Mouse (Mus musculus): ENCODE measurements around the gene Slc29a4.

The Slc29a4 gene

GRCm38 (mm10) chr5:142739941-142740340, 47.6 kb downstream of the Slc29a4 start:
- DNase-seq (ENCODE audit: low spot score in 2 of 2): no peak

- no peak for DNase-seq (ENCODE audit: low spot score in 2 of 2)
Measured at GRCm38 (mm10) chr5:142747026-142747629, 54.8 kb downstream of the Slc29a4 start.

DNA sequence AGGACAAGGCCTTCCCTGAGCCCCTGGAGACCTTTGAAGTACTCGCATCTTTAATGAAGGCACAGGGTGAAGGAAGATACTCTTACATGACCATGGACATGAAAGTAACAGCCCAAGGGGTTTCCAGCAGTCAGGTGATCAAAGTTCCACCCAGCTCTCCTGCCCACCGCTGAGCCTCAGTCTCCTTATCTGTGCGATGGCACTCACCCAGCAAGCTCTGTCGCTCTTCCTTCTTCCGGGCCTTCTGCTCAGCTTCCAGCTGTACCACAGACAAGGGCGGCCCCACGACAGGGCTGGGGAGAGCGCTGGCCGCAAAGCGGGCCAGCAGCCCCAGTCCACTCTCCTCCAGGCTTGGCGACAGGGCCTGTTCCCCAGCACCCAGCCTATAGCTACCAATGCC, 57.9 kb downstream of the Slc29a4 start:
- no peak for DNase-seq (ENCODE audit: low spot score in 2 of 2)

GRCm38 (mm10) chr5:142752241-142752640, 59.9 kb downstream of the Slc29a4 start:
- DNase-seq (ENCODE audit: low spot score in 2 of 2): no peak

- DNase-seq (ENCODE audit: low spot score in 2 of 2): no peak
Measured at GRCm38 (mm10) chr5:142759786-142760185, 67.5 kb downstream of the Slc29a4 start.

DNA sequence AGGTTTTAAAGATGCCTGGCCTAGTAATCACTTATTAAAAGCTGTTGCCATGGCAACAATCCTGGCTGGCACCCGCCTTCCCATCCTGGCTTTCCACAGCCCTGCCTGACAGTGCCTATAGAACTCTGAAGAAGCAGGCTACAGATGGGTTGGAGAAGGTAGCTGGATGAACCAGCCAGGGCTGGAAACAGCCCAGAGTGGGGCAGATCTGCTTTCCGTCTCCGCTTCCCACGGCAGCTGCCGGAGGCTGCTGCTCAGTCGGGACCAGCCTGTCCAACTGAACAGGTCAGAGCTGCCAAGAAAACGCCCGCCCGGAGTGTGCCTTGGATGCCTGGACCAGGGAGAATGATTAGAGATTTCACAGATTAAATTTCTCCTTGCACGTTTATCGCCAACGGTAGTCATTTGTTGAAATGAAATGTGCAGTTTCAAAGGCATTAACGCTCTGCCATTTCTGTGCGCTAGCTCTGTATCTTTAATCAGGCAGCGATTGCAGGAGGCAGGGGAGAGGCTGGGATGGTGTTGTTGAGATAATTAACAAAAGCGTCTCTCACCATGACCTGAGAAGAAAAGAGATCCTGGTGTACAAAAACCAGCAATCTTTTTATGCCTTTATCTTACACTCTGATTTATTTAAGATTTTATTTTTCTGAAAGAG, 69.1 kb downstream of the Slc29a4 start:
- no peak for DNase-seq (ENCODE audit: low spot score in 2 of 2)

DNA sequence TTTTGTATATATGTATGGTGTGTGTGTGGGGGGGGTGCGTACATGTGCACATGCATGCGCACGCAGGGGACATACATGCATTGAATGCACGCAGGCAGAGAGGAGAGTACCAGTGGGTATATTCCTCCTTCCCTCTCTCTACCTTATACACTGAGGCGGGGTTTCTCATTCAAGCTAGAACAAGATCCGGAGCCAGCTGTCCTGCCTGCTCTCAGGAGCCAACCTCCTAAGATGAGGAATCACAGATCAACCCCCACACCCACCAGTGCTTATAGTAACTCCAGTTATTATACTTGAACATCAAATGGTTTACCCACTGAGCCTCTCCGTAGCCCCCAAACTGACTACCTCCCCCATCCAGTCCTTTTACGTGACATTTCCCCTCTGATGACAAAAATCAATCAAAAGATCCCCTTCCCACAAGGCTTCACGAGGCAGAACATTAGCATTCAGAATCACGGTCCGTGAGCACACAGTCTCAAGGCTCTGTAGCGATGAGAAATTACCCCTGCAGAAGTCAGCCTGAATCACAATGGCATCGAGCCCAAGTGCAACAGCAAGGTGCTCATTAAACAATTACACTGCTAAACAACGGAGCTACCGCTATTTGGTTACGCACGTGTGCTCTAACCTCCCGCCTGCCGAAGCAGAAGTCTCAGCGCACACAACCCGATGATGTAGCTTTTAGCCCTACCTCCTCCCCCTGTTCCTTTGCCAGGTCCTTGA, 69.9 kb downstream of the Slc29a4 start:
- no peak for DNase-seq (ENCODE audit: low spot score in 2 of 2)

DNA sequence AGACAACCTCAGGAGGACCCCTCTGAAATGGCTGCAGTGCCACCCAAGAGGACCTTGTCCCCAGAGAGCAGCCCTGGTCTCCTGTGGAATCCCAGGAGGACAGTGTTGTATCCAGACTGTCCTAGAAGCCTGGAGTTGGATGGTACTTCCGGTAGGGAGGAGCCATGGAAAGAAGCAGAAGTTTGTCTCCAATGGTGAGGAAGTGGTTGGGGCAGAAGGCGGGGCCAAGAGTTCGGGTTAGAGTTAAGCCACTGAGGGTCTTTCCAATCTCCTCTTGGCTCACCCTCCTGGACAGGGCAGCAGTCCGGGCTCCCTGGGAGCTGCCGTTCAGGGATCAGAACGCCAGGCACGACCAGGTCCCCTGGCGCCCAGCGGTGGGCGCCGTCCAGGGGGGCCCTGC, 72.0 kb downstream of the Slc29a4 start:
- no peak for DNase-seq (ENCODE audit: low spot score in 2 of 2)

GRCm38 (mm10) chr5:142764889-142765288, 72.6 kb downstream of the Slc29a4 start:
- DNase-seq (ENCODE audit: low spot score in 2 of 2): no peak

- no peak for DNase-seq (ENCODE audit: low spot score in 2 of 2)
Measured at GRCm38 (mm10) chr5:142766708-142767107, 74.4 kb downstream of the Slc29a4 start.

- peak in 1 of 2 experiments; percentile 59 for DNase-seq (ENCODE audit: low spot score in 2 of 2)
Measured at GRCm38 (mm10) chr5:142767937-142768336, 75.6 kb downstream of the Slc29a4 start.

- DNase-seq (ENCODE audit: low spot score in 2 of 2): no peak
Measured at GRCm38 (mm10) chr5:142768352-142769267, 76.3 kb downstream of the Slc29a4 start.

- no peak for DNase-seq (ENCODE audit: low spot score in 2 of 2)
Measured at GRCm38 (mm10) chr5:142769641-142770040, 77.3 kb downstream of the Slc29a4 start.

GRCm38 (mm10) chr5:142771034-142771433, 78.7 kb downstream of the Slc29a4 start:
- no peak for DNase-seq (ENCODE audit: low spot score in 2 of 2)

GRCm38 (mm10) chr5:142771964-142772363, 79.7 kb downstream of the Slc29a4 start:
- DNase-seq (ENCODE audit: low spot score in 2 of 2): no peak
